Mouse (Mus musculus): ENCODE measurements around the gene Syn2. TPM values are rescaled to one million over a fixed set of nuclear protein-coding genes. Genes with fewer than 3 reads are reported as not detected.

Gene Syn2
- polyA plus RNA-seq, 1 experiment from 2014 or later: 1.8 TPM

- Histone ChIP-seq H3K4me3 (ENCODE audit: low read length) (no peak overlapping the region), H3K27me3 (ENCODE audit: control insufficient read depth, insufficient read depth, low read length) (no peaks in the 10 kb centered on the region), H3K4me2 (ENCODE audit: low read depth, low read length) (no peak overlapping the region), H3K27ac (ENCODE audit: low read length) (no peak overlapping the region), H3K9me3 (replicated peaks; ENCODE audit: control insufficient read depth, low read length) (peaks cover 2% of the 10 kb centered on the region; the same call in 1 of the 2 replicates), H3K36me3 (ENCODE audit: control insufficient read depth, insufficient read depth) (no peaks in the 10 kb centered on the region), H3K9ac (ENCODE audit: low read length) (no peak overlapping the region), H3K4me1 (ENCODE audit: control insufficient read depth, insufficient read depth, low read length) (no peaks in the 10 kb centered on the region)
- no peak for ATAC-seq (replicated peaks; ENCODE audit: extremely low read depth, insufficient read depth, low FRiP score)
- 88% methylated on average over 5 of the region's 5 CpGs for whole genome bisulfite sequencing
Measured at GRCm38 (mm10) chr6:115322956-115323355, 188.3 kb downstream of the Syn2 start.

GRCm38 (mm10) chr6:115330964-115331363 is 196.3 kb downstream of the Syn2 start:
- Histone ChIP-seq H3K4me2 (ENCODE audit: low read depth, low read length) (no peak overlapping the region), H3K27ac (ENCODE audit: low read length) (no peak overlapping the region), H3K36me3 (ENCODE audit: control insufficient read depth, insufficient read depth) (no peaks in the 10 kb centered on the region), H3K27me3 (ENCODE audit: control insufficient read depth, insufficient read depth, low read length) (peaks cover 2% of the 10 kb centered on the region; the same call in 1 of the 2 replicates), H3K4me1 (ENCODE audit: control insufficient read depth, insufficient read depth, low read length) (no peaks in the 10 kb centered on the region), H3K9ac (ENCODE audit: low read length) (no peak overlapping the region), H3K9me3 (replicated peaks; ENCODE audit: control insufficient read depth, low read length) (peaks cover 3% of the 10 kb centered on the region; the same call in 1 of the 2 replicates), H3K4me3 (ENCODE audit: low read length) (no peak overlapping the region)
- no peak for ATAC-seq (replicated peaks; ENCODE audit: extremely low read depth, insufficient read depth, low FRiP score)

Small RNA genes within 50 kb of the gene (microRNA-seq; reads per million reads assigned to microRNA genes)
- gene Gm24767: not detected

Other genes with a start within 250 kb of the Syn2 start
- 65.3 and 68.0 TPM in 2 replicates for gene Vgll4, start 164.9 kb upstream of the Syn2 start, polyA plus RNA-seq (2015; fragmentation: Nextera tagmentation; extraction: Ambion mirVana)
- gene Tamm41, start 97.0 kb upstream of the Syn2 start, polyA plus RNA-seq (2015; fragmentation: Nextera tagmentation; extraction: Ambion mirVana): 33.2 and 36.5 TPM in 2 replicates
- gene Gm17482, start 92.4 kb downstream of the Syn2 start, polyA plus RNA-seq (2015; fragmentation: Nextera tagmentation; extraction: Ambion mirVana): not detected in 2 replicates
- gene Timp4, start 117.3 kb downstream of the Syn2 start, polyA plus RNA-seq (2015; fragmentation: Nextera tagmentation; extraction: Ambion mirVana): 1.1 and 1.3 TPM in 2 replicates
- gene Pparg, start 226.0 kb downstream of the Syn2 start, polyA plus RNA-seq (2015; fragmentation: Nextera tagmentation; extraction: Ambion mirVana): 4.0 and 4.3 TPM in 2 replicates